Mouse (Mus musculus) ES-Bruce4 (cell line): ENCODE results near the gene Laptm4a. TPM values are rescaled to one million over a fixed set of nuclear protein-coding genes. Genes with fewer than 3 reads are reported as not detected.

Source experiments
- H3K27ac ChIP-seq: 2 replicates; pipeline ENCODE4 v1.5.1; 2012; ENCODE audit warnings: low read length, inconsistent platforms; ENCODE audit not compliant: insufficient read depth
- H3K27me3 ChIP-seq: 2 replicates; pipeline ENCODE4 v1.6.1; 2012; ENCODE audit warnings: mild to moderate bottlenecking, low read length, inconsistent platforms; ENCODE audit not compliant: control insufficient read depth, poor library complexity, insufficient read depth, severe bottlenecking
- H3K36me3 ChIP-seq: 2 replicates; pipeline ENCODE4 v1.6.1; 2012; ENCODE audit warnings: inconsistent platforms, mild to moderate bottlenecking, low read length, moderate library complexity; ENCODE audit not compliant: control insufficient read depth, poor library complexity, insufficient read depth, severe bottlenecking
- H3K4me1 ChIP-seq: one replicate; pipeline ENCODE4 v1.8.1; 2011; ENCODE audit warnings: low read length; ENCODE audit not compliant: control insufficient read depth, insufficient read depth
- H3K4me3 ChIP-seq: 2 replicates; pipeline ENCODE4 v1.5.1; 2011; ENCODE audit warnings: low read depth, mild to moderate bottlenecking, low read length
- H3K9ac ChIP-seq: 2 replicates; pipeline ENCODE4 v1.6.1; 2012; ENCODE audit warnings: low read depth, mild to moderate bottlenecking, inconsistent platforms; ENCODE audit not compliant: poor library complexity, severe bottlenecking
- H3K9me3 ChIP-seq: replicated peaks from 2 replicates; pipeline ENCODE4 v1.6.1; 2012; ENCODE audit warnings: mild to moderate bottlenecking, low read length, inconsistent platforms; ENCODE audit not compliant: control insufficient read depth, poor library complexity, insufficient read depth, severe bottlenecking
- CTCF ChIP-seq: IDR thresholded peaks from one replicate; pipeline ENCODE4 v1.8.1; 2011; ENCODE audit warnings: low read depth, low read length
- EP300 ChIP-seq: IDR thresholded peaks from 2 replicates; pipeline ENCODE4 v1.6.1; 2011; ENCODE audit warnings: low read depth, low read length; ENCODE audit not compliant: insufficient read depth
- POLR2A ChIP-seq: IDR thresholded peaks from one replicate; pipeline ENCODE4 v1.8.1; 2011; ENCODE audit warnings: low read length; ENCODE audit not compliant: insufficient read depth
- polyA plus RNA-seq: library from polyadenylated mRNA; stranded (reverse); fragments of >200 nt; gene quantifications from 2 replicates; pipeline ENCODE4 v1.2.4, GENCODE M21; 2011; ENCODE audit warnings: low read depth; ENCODE audit not compliant: missing spikeins, insufficient read depth, insufficient read length

The Laptm4a gene
- polyA plus RNA-seq, 1 experiment = 371 TPM

GRCm38 (mm10) chr12:8889117-8889665 is 32.3 kb upstream of the Laptm4a start:
- Histone ChIP-seq H3K4me3 (no peak overlapping the region), H3K9me3 (no peaks in the 10 kb centered on the region), H3K27me3 (no peaks in the 10 kb centered on the region), H3K27ac (no peak overlapping the region), H3K36me3 (no peaks in the 10 kb centered on the region), H3K9ac (no peak overlapping the region), H3K4me1 (peaks cover 5% of the 10 kb centered on the region)
- no peak for TF ChIP-seq POLR2A
- peak; percentile 83 for TF ChIP-seq CTCF
- no peak for TF ChIP-seq EP300

GRCm38 (mm10) chr12:8892876-8893532 is 28.5 kb upstream of the Laptm4a start:
- peaks cover 2% of the 10 kb centered on the region for H3K4me1 ChIP-seq
- H3K27ac ChIP-seq = no peak overlapping the region
- no peak overlapping the region for H3K4me3 ChIP-seq
- no peak overlapping the region for H3K9ac ChIP-seq
- TF ChIP-seq EP300 = no peak
- TF ChIP-seq POLR2A = no peak
- no peak for TF ChIP-seq CTCF
- H3K9me3 ChIP-seq = no peaks in the 10 kb centered on the region
- H3K27me3 ChIP-seq = no peaks in the 10 kb centered on the region
- H3K36me3 ChIP-seq = no peaks in the 10 kb centered on the region

GRCm38 (mm10) chr12:8897140-8897539 is 24.3 kb upstream of the Laptm4a start:
- Histone ChIP-seq H3K27me3 (no peaks in the 10 kb centered on the region), H3K36me3 (no peaks in the 10 kb centered on the region), H3K4me3 (no peak overlapping the region), H3K27ac (no peak overlapping the region), H3K4me1 (peaks cover 4% of the 10 kb centered on the region), H3K9me3 (no peaks in the 10 kb centered on the region), H3K9ac (no peak overlapping the region)
- TF ChIP-seq POLR2A (no peak), CTCF (no peak), EP300 (0 out of 2 replicates have a peak, but pooled peaks have one; percentile 29)

DNA sequence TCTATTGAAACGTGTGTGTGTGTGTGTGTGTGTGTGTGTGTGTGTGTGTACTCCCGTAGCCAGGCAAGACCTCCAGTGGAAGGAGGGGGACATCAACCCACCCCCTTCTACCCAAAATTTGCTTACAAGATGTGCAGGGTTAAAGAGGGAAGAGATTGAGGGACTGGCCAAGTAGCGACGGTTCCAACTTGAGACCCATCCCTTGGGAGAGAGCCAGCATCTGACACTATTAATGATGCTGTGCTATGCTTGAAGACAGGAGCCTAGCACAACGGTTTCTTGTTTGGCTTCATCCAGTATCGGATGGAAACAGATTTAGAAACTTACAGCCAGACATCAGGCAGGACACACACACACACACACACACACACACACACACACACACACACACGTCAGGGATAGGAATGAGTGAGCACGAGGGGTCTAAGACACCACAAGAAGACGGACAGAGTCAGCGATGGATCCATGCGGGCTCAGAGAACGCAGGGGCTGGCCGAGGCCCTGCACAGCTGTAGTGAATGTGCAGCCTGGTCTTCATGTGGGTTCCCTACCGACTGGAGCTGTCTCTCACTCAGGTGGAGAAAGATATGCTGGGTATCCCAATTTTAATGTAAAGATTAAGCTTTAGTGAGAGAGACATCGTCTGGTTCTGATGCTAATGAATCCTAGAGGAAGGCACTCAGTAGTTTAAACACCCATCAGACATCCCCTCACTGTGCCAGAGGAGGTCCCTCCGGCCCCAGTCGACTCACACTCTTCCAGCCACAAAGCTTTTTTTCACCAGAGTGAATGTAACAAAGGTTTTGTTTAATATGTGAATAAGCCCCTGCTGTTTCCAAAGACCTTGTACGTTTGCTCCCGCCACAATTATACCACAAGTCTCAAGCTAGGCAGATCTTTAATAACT is 22.3 kb upstream of the Laptm4a start:
- H3K9me3 ChIP-seq = no peaks in the 10 kb centered on the region
- no peak overlapping the region for H3K4me3 ChIP-seq
- TF ChIP-seq POLR2A (no peak), CTCF (no peak), EP300 (no peak)
- H3K36me3 ChIP-seq = no peaks in the 10 kb centered on the region
- no peaks in the 10 kb centered on the region for H3K27me3 ChIP-seq
- peaks cover 2% of the 10 kb centered on the region for H3K4me1 ChIP-seq
- no peak overlapping the region for H3K9ac ChIP-seq
- no peak overlapping the region for H3K27ac ChIP-seq

- TF ChIP-seq EP300 = 0 out of 2 replicates have a peak, but pooled peaks have one; percentile 29
- TF ChIP-seq CTCF = no peak
- no peaks in the 10 kb centered on the region for H3K27me3 ChIP-seq
- no peaks in the 10 kb centered on the region for H3K9me3 ChIP-seq
- H3K36me3 ChIP-seq = no peaks in the 10 kb centered on the region
- no peak overlapping the region for H3K9ac ChIP-seq
- H3K4me3 ChIP-seq = no peak overlapping the region
- peaks cover 2% of the 10 kb centered on the region for H3K4me1 ChIP-seq
- no peak overlapping the region for H3K27ac ChIP-seq
These were observed 21.3 kb upstream of the Laptm4a start for GRCm38 (mm10) chr12:8900107-8900698.
